Mouse (Mus musculus) right cerebral cortex, postnatal 4 days (tissue): ENCODE data around the gene Olfr1396.

Experiments
- DNase-seq: peaks from one replicate; pipeline ENCODE4 v3.0.0-alpha.2; 2022

Gene Olfr1396

GRCm38 (mm10) chr11:49114774-49115173, at the start of gene Olfr1396:
Gene Olfr1396, minus strand, starts transcription at chr11:49114874.
- DNase-seq: no peak

GRCm38 (mm10) chr11:49156821-49157814, 42.4 kb upstream of the Olfr1396 start:
- no peak for DNase-seq

- no peak for DNase-seq
Observed at GRCm38 (mm10) chr11:49154077-49154476, 39.4 kb upstream of the Olfr1396 start, which contains the start of gene Olfr1394. Gene Olfr1394, plus strand, starts transcription at chr11:49154377.

GRCm38 (mm10) chr11:49141974-49142373, 27.3 kb upstream of the Olfr1396 start, which contains the start of gene Olfr1395:
Gene Olfr1395, plus strand, starts transcription at chr11:49142274.
- DNase-seq: no peak

GRCm38 (mm10) chr11:49124169-49124568, 9.5 kb upstream of the Olfr1396 start:
- DNase-seq: no peak

GRCm38 (mm10) chr11:49119635-49120034, 5.0 kb upstream of the Olfr1396 start:
- no peak for DNase-seq

GRCm38 (mm10) chr11:49114158-49114557, 516 bp downstream of the Olfr1396 start:
- no peak for DNase-seq

- no peak for DNase-seq
Observed at GRCm38 (mm10) chr11:49112624-49113219, 2.0 kb downstream of the Olfr1396 start.

- no peak for DNase-seq
Observed at GRCm38 (mm10) chr11:49111000-49111399, 3.7 kb downstream of the Olfr1396 start.

- DNase-seq: peak; percentile 13
Observed at GRCm38 (mm10) chr11:49108833-49109232, 5.8 kb downstream of the Olfr1396 start.

GRCm38 (mm10) chr11:49107650-49108537, 6.8 kb downstream of the Olfr1396 start:
- no peak for DNase-seq

- no peak for DNase-seq
Observed at GRCm38 (mm10) chr11:49105752-49106151, 8.9 kb downstream of the Olfr1396 start.

GRCm38 (mm10) chr11:49103047-49103693, 11.5 kb downstream of the Olfr1396 start:
- peak; percentile 98 for DNase-seq

- DNase-seq: no peak
Observed at GRCm38 (mm10) chr11:49101500-49101899, 13.2 kb downstream of the Olfr1396 start.

GRCm38 (mm10) chr11:49100409-49100808, 14.3 kb downstream of the Olfr1396 start:
- DNase-seq: no peak

GRCm38 (mm10) chr11:49095367-49095766, 19.3 kb downstream of the Olfr1396 start:
- no peak for DNase-seq

GRCm38 (mm10) chr11:49093861-49094660, 20.6 kb downstream of the Olfr1396 start:
- DNase-seq: no peak

- no peak for DNase-seq
Observed at GRCm38 (mm10) chr11:49092786-49093185, 21.9 kb downstream of the Olfr1396 start.

GRCm38 (mm10) chr11:49092053-49092586, 22.6 kb downstream of the Olfr1396 start:
- no peak for DNase-seq

- DNase-seq: no peak
Observed at GRCm38 (mm10) chr11:49091171-49091570, 23.5 kb downstream of the Olfr1396 start.

- no peak for DNase-seq
Observed at GRCm38 (mm10) chr11:49090551-49090950, 24.1 kb downstream of the Olfr1396 start.
